Mouse (Mus musculus) adrenal gland, adult 8-10 months (tissue): ENCODE results near the gene Itpr3. TPM values are rescaled to one million over a fixed set of nuclear protein-coding genes. Genes with fewer than 3 reads are reported as not detected.
A peak's percentile ranks its signal among the peaks of the same experiment; 100 is the strongest.

Experiments
- DNase-seq: peaks from one replicate; pipeline ENCODE4 v3.0.0; 2022
- total RNA-seq, 4 experiments: library from RNA; stranded (reverse); gene quantifications; 2 replicates each; pipeline ENCODE4 v1.2.4; 2022

The Itpr3 gene
- 10 to 100 TPM in 2 of 4 experiments, 1 to 10 TPM in 2; 7.6 to 16.6 (median 11.2) TPM for total RNA-seq

DNA sequence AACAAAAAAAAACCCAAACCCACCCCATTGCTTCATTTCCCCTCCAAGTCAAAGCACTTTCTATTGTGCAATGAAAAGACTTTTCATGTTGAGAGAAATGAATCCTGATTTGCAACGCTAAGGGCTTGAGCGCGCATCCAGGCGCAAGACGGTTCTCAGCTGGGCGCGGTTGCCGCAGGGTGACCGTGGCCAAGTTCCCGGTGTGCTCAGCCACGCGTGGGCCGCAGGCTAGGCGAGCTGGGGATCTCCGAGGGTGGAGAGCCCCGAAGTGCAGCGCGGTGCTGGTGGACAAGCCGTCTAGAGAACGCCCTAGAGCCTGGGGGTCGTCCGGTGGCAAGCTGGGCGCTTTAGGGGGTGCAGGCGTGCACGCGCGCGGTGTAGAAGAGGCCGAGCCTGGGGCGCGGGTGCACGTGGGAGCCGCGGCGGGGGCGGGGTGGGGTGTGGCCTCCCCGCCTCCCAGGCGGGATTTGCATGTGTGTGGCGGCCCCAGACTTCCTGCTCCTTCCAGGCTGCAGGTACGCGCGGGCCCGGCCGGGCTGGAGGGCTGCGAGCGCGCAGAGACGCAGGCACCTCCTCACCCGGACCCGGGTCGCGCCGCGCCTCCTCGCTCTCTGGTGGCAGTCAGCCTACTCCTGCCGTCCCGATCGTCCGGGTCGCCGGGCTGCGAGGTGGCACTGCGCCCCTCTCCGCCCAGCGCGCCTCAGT lies at the start of gene Itpr3:
Itpr3 (plus strand) TSS at position 493 of the 705 bp plus-strand sequence.
- peak; percentile 63 for DNase-seq

DNA sequence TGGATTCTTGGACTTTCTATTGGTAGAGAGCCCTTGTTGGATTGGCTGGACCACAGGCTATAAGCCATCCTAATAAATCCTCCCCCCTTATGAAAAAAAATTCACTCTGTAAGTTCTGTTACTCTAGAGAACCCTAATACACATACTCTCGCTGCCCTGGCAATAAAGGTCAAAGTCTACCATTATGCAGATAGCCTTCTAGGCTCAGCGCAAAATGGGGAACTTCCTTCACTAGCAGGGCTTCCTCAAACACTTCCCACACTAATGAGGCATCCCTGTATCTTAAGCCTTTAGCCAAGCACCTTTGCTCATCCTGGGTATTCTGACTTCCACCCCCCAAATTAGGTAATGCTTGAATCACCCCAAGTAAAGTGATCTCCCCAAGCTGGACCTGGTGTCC lies 48.8 kb upstream of the Itpr3 start:
- no peak for DNase-seq

DNA sequence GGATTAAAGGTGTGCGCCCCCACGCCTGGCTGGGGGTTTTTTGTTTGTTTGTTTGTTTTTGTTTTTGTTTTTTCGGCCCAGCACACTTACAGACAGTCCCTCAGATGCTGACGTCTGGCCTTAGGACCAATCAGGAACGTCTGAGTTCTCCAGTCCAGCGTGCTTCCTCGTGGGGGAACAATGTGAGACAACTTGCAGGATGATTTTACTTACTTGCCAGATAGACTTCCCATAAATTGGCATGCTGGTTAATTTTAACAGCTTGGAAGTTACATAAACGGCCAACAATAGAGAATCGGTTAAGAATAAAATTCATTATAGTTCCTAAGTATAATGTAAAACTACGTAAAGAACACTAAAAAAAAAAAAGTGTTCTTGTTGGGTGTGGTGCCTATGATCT lies 45.9 kb upstream of the Itpr3 start:
- DNase-seq = no peak

DNA sequence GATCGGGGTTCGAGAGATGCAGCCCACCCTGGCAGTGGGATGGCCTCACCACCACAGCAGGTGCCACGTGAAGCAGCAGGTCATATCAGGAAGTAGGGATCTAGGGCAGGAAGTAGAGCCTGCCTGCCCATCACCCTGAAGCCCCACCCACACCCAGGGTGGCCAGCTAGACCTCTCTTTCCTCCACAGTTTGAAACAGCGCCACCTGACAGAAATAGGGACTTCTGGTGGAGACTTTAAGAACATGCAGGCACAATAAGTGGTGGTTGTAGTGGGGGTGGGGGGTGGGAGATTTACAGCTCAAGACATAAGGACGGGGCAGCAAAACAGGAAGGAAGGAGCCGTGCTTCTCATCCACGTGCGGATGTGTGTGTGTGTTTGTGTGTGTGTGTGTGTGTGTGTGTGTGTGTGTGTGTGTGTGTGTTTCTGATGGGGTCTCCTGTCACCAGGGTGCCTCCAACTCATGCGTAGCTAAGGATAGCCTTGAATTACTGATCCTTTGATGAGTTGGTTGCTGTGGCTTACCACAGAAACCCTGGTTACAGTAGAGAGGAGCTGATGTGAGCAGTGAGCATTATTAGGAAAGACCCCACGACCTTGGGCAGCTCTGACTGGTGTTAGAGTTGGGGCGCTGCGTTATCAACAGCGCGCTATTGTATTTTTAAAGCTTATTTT lies 45.0 kb upstream of the Itpr3 start:
- DNase-seq = no peak

DNA sequence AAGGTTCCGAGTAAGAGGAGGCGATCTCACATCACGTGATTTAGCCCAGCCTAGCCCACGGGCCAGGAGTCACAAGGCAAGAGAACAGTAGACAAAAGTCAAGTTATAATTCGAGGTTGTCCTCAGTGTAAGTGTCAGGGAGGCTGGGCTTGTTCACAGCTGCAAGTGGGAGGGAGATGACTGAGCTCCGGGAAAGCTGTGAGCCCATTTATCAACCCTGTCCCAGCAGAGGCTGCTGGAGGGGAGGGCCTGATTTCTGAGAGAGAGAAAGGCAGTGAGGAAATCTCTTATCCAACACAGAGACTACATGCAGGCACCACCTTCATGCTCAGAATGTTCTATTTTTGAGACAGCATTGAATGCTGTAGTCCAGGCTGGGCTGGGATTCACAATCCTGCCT lies 44.2 kb upstream of the Itpr3 start:
- no peak for DNase-seq

DNA sequence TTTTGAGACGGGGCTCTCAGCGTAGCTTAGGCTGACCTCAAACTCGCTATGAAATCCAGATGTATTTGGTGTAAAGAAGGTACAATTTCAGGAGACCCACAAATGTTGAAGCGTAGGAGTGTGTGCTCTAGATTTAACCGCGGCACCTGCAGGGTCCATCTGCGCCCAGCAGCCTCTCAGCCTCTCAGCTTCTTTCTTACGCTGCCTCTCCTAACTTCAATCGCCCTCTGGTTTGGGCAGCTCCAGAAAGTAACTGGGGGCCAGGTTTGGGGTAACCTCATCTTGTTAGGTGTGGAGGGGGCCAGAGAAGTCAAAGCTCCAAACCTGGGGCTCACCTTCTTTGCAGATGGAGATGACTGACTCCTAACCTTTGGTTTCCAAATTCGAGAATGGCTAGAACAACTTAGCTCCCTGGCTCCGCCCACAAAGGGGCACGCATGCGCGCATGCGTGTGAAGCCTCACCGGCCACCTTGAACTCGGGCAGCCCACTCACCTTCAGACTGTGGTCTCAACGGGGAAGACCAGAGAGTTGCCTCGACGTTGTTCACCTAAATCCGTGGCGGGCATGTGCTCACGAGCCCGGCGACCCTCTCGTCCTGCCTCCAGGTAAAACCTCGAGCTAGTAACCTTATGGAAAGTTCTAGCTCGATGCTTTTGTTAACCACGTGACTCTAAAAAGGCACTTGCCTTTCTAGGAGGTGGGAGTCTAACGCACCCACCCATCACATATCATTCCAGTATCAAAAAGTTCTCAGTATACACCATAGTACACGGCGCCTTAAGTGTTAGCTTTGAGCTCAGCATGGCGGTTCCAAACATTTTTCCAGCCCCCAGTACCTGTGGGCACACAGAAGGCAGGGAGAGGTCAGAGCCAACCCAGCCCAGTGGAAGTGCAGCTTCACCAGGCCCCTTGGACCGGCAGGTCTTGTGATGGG lies 39.3 kb upstream of the Itpr3 start:
- peak; percentile 81 for DNase-seq

DNA sequence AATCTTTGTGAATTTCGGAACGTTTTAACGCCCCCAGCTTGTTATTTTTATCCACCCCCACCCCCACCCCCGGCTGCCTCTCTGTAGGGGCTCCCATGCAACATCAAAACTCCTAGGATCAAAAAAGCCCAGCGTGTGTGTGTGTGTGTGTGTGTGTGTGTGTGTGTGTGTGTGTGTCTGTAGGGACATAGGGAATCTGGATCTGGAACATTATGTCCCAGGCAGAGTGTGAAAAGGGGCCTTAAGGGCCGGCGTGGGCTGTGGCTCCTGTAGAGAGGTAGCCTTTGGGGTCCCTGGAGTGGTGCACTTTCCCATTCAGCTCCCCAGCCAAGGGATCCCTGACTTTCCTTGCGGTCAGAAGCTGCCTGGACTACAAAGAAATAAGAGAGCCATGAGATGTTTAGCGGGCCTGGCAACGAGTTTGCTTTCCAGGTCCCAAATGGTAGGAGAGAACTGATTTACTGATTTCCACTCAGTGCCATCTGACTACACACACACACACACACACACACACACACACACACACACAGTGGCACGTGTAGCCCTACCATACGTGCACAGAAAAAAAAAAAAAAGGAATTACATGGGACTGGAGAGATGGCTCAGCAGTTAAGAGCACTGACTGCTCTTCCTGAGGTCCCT lies 38.4 kb upstream of the Itpr3 start:
- no peak for DNase-seq

DNA sequence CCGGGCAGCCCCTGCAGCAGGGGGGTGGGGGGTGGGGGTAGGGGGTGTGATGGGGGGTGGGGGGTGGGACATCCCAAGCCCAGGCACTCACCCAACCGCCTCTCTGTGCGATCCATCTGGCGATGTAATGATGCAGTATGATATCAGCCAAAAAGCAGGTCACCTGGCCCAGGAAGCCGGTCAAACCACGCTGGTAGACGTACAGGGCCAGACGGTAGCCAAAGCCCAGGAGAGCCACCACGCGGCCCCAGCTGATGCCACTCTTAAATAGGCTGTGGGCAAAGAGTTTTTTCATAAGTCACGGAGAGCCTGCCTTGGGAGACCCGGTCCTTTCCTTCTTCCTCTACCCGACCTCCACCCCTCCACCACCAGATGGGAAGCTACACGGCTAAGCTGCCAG lies 36.0 kb upstream of the Itpr3 start:
- no peak for DNase-seq

DNA sequence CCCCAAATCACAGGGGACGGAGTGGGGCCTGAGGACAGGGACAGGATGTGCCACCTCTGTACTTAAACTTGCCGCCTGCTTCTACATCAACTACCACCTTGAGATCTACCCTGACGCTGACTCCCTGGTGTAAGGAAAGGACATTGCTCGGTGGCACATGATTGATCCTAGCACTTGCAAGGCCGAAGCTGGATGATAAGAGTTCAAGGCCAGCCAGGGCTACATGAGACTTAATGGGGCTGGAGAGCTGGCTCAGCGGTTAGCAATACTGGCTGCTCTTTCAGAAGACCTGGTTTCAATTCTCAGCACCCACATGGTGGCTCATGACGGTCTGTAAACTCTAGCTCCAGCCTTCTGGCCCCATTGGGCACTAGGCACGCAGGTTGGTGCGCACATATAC lies 35.4 kb upstream of the Itpr3 start:
- peak; percentile 65 for DNase-seq

DNA sequence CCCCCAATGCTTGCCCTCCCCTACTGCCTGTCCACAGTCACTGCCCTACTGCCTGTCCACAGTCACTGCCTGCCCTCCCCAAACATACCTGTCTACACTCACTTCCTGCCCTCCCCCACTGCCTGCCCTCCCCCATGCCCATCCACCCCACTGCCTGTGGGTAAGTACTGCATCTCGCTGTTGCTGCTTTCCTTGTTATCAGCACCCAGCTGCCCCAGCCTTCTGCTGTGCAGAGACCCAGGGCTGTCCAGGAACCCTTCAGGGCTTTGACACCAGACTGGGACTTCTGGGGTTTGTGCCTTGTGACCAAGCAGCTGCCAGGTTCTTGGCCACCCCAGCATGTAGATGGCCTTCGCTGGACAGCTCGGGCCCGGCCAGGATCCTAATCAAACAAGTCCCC lies 33.8 kb upstream of the Itpr3 start:
- DNase-seq = no peak

DNA sequence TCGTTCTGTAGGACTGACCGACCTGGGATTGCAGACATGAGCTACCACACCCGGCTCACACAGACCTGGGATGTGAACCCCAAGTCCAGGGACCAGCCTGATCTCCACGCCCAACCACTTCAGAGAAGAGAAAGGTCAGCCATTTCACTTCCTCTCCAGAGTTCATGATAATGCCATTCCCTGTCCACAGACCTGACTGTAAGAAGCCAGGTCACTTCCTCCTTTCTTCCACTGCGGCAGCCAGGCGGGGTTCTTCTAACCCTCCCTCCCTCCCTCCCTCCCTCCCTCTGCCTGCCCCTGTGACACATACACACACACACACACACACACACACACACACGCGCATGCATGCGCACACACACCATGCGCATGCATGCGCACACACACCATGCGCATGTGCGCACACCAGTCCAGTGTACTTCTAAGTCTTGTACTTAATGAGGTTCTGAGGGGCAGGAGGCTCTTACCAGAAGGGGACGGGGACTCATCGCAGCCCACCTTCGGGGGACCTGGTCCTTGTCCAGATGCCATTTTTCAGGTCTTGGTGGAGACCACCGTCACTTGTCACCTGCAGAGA lies 31.7 kb upstream of the Itpr3 start:
- no peak for DNase-seq

DNA sequence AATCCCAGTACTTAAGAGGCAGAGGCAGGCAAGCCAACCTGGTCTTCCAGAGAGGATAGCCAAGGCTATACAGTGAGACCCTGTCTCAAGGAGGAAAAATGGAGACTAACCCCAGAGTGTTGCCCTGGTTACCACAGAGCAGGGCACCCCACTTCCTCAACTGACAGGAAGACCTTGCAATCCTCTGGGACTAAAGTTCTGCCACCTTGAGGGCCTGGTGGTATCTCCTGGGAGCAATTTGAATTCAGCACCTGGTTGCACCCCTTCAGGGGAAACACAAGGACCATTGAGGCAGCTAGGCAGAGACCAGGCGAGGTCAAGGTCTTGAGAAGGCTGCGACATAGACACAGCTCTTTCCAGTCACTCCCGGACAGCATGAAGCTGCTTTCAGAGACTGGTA lies 31.2 kb upstream of the Itpr3 start:
- DNase-seq = no peak

DNA sequence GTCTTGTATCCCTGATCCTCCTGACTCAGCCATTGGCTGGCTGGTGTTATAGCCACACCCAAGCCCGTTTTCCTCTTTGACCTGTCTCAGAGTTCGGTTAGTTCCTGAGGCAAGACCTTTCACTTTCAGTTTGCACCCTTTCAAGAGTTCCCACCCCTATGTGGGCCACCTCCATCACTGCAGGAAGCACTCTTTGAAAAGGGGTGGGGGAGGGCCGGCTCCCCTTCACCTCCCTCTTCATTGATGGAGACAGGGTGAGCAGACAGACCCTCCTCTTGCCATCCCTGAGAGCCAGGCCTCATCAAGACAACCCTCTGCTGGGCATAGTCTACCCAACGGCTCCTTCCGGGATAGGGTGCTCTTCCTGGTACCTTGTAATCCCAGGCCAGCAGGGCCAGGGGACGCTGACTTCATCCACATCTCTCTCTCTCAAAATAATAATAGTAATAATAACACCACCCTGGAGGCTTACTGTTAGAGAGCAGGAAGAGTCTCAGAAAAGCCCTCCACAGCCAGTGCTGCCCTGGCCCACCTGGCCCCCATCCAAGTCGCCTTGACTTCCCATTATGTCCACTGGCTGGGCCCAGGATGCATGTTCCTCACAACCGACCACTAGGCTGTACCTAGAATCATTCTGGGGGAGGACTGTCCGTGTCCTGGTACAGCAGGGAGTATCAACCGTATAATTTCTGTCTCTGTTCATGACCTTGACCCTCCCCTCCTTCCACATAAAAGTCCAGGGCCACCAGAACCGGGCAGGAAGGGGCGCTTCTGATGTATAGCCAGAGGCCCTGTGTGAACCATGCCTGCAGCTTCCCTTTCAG lies 29.4 kb upstream of the Itpr3 start:
- DNase-seq = no peak

DNA sequence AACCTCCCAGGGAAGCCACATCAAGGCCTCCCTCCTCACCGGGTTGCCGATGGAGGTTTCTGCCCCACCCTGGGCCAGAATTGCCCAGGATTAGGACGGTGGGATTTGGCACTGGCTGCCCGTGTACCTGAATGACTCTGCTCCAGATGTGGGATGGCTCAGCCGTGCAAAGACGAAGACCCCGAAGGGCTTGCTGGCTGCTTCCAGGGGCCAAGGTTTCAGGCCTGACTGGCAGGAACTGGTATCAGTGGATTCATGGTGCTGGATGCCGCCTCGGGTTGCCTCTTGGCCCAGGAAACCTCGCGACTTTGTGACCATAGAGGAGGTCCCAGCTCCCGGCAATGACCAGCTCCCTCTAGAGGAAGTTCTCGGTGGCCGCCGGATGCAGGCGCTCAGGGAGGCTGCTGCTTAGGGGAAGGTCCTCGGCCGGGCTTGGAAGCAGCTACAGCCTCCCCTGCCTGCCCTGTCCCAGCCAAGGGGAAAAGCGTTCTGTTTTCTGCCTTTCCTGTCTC lies 28.8 kb upstream of the Itpr3 start:
- DNase-seq = peak; percentile 87

DNA sequence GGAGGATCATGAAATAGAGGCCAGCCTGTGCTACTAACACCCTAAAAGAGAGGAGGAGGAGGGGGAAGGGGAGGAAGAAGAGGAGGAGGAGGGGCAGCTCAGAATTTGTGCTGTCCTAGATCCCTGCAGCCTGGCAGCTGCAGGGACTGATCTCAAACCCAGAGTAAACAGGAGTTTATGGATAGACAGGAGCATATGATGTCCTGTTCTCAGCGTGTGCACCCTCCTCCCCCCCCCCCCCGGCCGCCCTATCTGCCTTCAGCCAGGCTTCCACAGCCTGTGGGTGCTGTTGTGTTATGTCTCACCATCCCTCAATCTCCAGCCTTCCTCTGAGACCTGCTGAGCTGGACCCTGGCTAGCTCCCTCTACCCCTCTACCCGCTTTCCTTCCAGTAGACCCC lies 28.2 kb upstream of the Itpr3 start, which contains the start of gene Bak1:
Bak1 (minus strand) TSS at position 101 of the 400 bp plus-strand sequence.
- DNase-seq = no peak

DNA sequence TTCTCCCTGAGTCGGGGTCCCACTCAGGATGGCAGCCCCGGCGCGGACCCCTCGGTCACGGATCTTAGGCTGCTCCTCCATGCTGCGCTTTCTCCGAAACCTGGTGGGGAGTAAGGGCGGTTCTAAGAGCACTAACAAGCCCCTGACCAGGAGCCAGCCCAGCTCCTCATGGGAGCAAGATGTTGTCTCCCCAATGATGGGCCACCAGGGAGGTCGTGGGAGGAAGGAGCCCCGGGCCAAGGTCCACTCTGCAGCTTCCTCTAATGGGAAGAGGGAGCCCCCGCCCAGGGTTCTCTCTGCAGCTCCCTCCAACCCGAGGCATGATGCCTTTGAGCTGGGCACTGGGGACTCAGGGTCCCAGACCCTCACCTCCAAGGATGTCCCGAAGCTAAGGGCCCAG lies 27.7 kb upstream of the Itpr3 start:
- no peak for DNase-seq

DNA sequence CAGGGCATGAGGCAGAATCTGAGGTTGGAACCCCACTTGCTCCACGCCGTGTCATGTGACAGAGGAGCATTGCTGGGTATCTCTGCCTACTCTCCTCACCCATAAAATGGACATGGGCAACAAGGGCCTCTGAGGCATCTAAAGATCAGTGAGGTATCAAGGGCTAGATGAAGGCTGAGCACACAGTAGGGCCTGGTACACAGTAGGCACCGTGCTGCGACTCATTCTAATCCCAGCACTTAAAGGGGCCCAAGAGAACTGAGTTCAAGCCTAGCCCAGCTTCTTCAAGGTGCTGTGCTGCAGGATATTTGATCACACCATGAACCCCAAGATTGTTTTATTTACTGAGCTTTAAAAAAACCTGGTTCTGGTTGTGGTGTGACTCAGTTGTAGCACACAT lies 26.2 kb upstream of the Itpr3 start:
- no peak for DNase-seq

DNA sequence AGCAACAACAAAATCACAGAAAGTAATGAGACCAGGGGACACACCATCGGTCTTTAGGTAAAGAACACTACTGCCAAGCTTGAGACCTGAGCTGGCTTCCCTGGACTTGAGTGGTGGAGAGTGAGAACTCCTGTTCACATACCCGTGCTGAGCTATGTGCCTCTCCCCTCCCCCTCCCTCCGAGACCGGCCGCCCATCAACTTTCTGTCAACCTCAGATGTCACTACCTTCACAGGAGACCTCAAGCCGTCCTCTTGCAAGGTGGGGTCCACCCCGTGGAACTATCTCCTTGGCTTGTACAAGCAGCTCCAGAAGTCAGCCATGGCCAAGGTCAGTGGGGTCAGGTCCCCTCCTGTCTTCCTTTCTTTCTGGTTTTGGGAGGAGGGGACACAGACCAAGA lies 24.8 kb upstream of the Itpr3 start:
- DNase-seq = no peak

DNA sequence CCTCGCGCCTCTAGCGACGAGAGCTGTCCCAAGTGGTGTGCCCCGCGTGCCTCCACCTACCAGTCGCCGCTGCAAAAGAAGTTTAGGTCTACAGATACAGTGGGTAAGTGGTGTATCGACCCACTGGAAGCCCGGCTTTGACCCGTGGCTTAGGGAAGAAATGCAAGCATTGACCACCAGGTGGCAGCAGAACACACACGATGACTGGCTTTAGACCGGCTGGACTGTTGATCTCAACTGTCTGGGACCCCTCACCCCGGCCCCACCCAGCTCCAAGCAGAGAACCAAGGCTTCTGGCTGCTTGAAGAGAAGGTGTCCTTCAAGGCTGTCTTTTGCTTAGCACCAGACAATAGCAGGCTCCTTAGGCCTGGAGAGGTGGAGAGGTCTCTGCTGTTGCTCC lies 24.2 kb upstream of the Itpr3 start:
- DNase-seq = no peak

DNA sequence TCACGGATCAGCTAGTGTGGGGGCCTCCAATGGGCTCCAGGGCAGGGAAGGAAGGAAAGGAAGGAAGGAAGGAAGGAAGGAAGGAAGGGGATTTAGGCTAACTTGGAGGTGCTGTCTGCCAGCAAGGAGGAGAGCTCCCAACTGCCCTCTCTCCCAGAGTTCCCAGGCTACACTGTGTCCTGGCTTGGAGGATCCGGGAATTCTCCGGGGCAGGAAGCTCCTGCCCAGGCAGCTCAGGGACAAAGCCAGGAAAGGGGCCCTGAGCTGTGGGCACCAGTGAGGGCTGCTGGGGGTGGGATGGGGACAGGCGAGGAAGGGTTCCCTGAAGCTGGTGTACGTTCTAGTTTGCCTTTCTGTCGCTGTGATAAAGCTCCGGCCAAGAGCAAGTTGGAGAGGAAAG lies 20.6 kb upstream of the Itpr3 start:
- no peak for DNase-seq
